Mouse (Mus musculus) adipocyte (in vitro differentiated cells): ENCODE results near the gene Wt1.

ENCODE experiments used
- DNase-seq: peaks from one replicate; pipeline ENCODE4 v3.0.0-alpha.2; 2016; ENCODE audit warnings: low spot score

Gene Wt1

GRCm38 (mm10) chr2:105126691-105127530 is 582 bp downstream of the Wt1 start:
- DNase-seq = no peak

- no peak for DNase-seq
These were observed 1.5 kb downstream of the Wt1 start for GRCm38 (mm10) chr2:105127531-105128480.

DNA sequence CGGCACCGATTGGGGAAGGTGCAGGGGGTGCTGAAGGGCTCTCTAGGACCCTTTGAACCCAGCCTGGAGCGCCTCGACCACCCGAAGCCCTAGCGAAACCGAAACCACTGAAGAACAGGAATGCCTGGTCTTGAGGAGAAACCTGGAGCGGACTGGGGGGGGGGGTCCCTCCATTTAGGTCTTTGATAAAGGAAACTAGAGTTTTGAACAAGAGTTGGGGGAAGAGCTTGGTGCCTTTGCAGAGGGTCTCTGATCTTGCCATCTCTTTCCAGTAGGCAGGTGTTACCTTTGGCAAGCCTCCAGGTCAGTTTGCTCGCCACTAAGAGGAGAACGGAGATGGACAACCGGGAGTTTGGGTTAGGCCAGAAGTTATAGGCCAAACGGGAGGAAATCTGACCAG is 2.2 kb downstream of the Wt1 start:
- no peak for DNase-seq

- no peak for DNase-seq
These were observed 4.2 kb downstream of the Wt1 start for GRCm38 (mm10) chr2:105130351-105131060.

GRCm38 (mm10) chr2:105131061-105131810 is 4.9 kb downstream of the Wt1 start:
- no peak for DNase-seq

DNA sequence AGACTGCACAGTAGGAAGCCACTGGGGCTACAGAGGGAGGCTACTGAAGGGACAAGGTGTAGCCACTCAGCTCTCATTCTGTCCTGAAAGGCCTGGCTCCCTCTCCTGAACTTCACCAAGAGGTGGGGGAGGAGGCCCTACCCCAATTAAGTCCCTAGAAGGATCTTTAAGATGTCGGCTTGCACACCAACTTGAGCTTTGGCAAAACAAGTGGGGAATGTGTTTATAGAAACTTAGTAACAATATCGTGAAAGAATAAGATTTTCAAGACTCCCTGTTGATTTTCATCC is 5.4 kb downstream of the Wt1 start:
- no peak for DNase-seq

- DNase-seq = no peak
These were observed 6.0 kb downstream of the Wt1 start for GRCm38 (mm10) chr2:105132300-105132699.

- no peak for DNase-seq
These were observed 6.8 kb downstream of the Wt1 start for GRCm38 (mm10) chr2:105132933-105133795.

DNA sequence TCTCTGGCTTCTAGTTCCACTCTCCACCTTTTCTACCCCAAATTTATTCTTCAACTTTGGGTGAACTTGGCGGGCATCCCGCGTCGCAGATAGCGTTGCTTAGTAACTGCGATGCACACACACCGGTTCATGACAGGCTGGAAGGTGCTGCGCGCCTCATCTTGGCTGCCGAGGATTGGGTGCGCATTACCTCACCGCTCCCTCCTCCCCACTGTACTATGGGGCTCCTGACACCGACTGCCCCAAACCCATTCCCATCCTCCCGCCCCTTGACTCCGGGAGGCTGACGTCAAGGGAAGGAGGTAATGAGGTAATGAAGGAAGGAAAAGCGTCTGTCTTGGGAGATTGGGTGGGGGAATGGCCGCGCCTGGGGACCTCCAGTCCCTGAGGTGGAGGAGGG is 8.0 kb downstream of the Wt1 start:
- no peak for DNase-seq

DNA sequence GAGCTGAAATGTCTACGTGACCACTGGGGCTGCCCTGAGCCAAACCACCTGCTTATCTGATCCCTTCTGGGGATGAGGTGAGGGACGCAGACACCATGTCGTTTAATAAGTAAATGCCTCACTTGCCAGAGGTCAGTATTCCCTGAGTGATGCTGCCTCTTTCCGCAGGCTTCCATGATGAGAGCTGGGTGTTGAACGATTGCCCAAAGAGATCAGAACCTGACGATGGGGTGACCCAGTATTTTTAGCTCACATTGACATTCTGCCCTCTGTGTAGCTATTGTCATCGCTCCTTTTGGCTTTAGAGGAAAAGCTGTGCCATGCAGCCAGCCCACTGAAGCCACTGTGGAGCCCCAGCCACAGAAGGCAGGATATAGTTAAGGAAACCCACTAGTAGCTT is 13.1 kb downstream of the Wt1 start:
- no peak for DNase-seq

- no peak for DNase-seq
These were observed 15.0 kb downstream of the Wt1 start for GRCm38 (mm10) chr2:105141371-105141770.

DNA sequence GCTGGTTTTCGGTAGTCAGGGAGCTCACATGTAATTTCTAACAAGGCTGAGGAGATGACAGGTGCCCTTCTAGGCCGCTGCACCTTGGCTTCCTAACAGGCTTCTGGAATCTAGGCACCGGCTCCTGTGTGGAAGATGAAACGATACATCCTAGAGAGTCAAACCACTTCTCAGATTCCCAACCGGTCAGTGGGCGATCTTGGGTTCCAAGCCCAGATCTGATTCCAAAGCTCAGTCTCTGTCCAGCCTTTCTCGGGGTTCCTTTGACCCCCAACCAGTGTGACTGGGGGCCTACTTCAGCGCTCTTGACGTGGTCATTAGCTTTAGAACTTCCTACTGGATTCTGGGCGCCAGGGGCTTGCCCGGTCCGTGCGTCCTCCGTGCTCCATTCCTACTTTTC is 17.4 kb downstream of the Wt1 start:
- DNase-seq = no peak

DNA sequence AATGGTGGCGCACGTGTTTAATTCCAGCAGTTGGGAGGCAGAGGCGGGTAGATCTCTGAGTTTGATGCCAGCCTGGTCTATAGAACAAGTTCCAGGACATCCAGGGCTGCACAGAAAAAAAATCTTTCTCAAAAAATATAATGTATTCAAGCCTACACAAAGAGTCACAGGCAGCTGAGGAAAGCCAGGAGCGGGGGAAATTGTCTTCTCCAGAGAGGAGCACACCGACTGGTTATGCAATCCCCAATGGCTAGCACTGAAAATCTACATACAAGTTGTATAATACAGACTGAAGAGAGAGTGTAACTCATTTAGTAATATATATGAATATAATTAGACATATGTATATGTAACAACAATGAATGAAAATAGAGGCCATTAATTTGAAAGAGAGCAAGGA is 25.2 kb downstream of the Wt1 start:
- no peak for DNase-seq

- no peak for DNase-seq
These were observed 26.7 kb downstream of the Wt1 start for GRCm38 (mm10) chr2:105153046-105153445.

- no peak for DNase-seq
These were observed 34.6 kb downstream of the Wt1 start for GRCm38 (mm10) chr2:105160949-105161348.

DNA sequence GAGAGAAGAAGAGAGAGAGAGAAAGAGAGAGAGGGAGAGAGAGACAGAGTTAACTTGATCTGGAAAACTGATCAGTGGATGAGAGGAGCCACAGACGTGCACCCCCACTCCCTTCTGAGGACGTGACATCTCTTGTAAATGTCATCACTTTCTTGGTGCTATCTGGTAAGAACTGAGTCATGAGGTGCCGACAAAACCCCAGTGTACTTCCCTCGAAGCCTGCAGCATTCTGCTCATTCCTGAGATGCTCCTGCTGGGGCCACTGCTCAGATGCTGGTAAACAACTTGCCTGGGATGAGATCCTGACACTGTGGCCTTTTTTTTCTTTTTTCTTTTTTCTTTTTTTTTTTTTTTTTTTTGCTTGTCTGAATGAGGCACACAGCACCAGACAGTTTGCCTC is 36.4 kb downstream of the Wt1 start:
- no peak for DNase-seq

- DNase-seq = no peak
These were observed 41.8 kb downstream of the Wt1 start for GRCm38 (mm10) chr2:105168137-105168536.

- DNase-seq = peak; percentile 22
These were observed 47.9 kb downstream of the Wt1 start for GRCm38 (mm10) chr2:105174254-105174653.

DNA sequence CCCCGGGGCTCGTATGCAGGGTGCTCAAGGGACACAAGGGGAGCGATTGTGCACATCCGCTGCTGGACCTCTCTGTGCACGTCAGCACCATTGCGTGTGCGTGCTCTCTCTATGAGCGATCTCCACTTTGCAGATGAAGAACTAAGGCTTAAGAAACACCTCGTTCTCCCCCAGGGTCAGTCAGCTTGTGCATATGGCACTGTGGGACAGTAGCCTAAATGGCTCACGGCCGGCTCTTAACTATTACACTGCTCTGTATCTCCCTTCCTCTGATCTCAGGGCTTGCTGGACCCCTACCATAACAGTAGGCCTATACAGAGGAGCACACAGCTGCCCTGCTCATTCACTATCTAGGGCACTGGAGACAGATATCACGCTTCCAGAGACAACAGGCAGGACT is 52.5 kb downstream of the Wt1 start:
- no peak for DNase-seq

DNA sequence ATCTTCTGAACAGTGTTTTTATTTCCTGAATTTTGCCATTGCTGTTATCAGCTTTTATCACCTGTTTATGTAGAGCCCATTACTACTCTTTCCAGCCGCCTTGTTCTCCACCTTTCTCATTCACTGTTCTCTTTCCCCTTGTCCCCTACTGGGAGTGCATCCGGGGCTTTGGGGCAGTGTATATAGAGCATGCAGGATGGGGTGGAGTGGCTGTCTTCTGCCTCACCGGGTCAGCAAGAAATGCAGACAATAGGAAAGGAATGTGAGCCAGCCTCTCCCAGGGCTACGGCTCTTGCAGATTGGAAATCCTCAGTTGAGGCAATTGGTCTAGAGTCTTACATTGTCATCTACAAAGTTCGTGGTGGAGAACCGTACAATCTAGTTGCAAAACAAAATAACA is 56.2 kb downstream of the Wt1 start:
- DNase-seq = no peak

DNA sequence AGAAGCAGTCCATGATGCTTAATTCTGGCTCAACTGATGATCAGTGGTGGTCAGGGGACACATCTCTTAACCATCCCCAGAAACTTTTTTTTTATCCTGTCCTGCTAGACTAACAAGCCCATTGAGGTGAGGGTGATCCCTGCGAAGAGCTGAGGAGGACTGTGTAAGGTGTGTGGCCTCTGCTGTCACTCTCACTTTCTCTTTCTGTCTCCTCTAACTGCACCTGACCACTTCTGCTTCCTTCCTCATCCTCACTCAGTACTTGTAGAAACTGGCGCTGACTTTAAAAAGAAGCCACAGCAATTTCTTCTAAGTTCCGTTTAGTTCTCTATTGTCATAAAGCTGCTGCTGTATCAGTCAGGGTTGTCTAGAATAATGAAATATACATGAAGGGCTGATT is 58.8 kb downstream of the Wt1 start:
- no peak for DNase-seq
